8 mouse cellular contexts compared by ENCODE assay signal in the genomic region with DNA sequence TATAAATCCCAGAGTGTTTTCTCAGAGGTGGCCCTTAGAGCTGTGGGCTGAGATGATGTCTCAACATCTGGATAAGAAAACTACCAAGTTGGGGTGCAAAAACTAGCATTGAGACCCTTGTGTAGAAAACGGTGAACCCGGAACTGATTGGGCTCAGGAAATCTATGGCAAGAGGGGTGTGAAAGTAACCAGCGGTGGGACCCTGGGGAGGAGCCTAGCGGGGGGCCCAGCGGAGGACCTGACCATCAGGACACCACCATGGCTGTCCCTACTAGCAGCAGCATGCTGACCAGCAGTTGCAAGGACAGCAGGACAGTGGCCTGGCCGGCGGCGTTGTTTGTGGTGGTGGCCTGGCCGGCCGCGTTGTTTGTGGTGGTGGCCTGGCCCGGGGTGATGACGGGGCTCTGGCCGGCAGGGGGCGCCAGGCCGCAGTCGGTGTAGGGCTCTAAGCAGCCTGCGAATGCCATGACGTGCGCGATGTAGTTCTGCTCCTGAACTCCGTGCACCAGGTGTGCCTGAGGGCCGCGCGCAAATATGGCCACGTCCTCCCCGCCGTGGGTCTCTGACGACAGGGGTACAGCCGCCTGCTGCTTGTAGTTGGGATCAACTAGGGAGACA. TPM values are rescaled to one million over a fixed set of nuclear protein-coding genes. Genes with fewer than 3 reads are reported as not detected.
DNase-seq lines count a peak whose midpoint lies in the region; ATAC-seq and TF ChIP-seq lines count a peak whose summit lies in the region.

No protein-coding gene starts in this region.

- no peaks in the 10 kb centered on the region for H3K27me3 ChIP-seq in thymus, adult 2 months (ENCODE audit: control insufficient read depth, insufficient read depth, low read length)
- no peaks in the 10 kb centered on the region for H3K27me3 ChIP-seq in intestine, postnatal 0 days (replicated peaks; ENCODE audit: control insufficient read depth, insufficient read depth, low read length)
- peaks cover 29% of the 10 kb centered on the region for H3K27me3 ChIP-seq in limb, embryonic 12.5 days
- peaks cover 4% of the 10 kb centered on the region; the same call in 1 of the 2 replicates for H3K27me3 ChIP-seq in midbrain, embryonic 13.5 days
- H3K27me3 ChIP-seq in stomach, embryonic 14.5 days (ENCODE audit: control insufficient read depth, insufficient read depth, low read length) = no peaks in the 10 kb centered on the region

- peak; percentile 45 for DNase-seq in thymus, adult 2 months
- no peak for DNase-seq in thymus, adult 18-20 months
- DNase-seq in embryo, embryonic 11.5 days (ENCODE audit: low read depth, low spot score) = peak; percentile 37
- peak; percentile 89 for DNase-seq in heart, adult 11 months

- H3K9ac ChIP-seq in intestine, postnatal 0 days (ENCODE audit: low read depth, low read length) = no peak overlapping the region
- H3K9ac ChIP-seq in limb, embryonic 12.5 days (replicated peaks) = no peak overlapping the region
- H3K9ac ChIP-seq in midbrain, embryonic 13.5 days (replicated peaks) = no peak overlapping the region
- no peak overlapping the region for H3K9ac ChIP-seq in stomach, embryonic 14.5 days (replicated peaks; ENCODE audit: low read depth, low read length)

- H3K4me3 ChIP-seq in thymus, adult 2 months (ENCODE audit: control insufficient read depth, insufficient read depth, low read length) = no peak overlapping the region
- H3K4me3 ChIP-seq in intestine, postnatal 0 days (ENCODE audit: low read depth, low read length) = no peak overlapping the region
- H3K4me3 ChIP-seq in limb, embryonic 12.5 days (replicated peaks) = peak overlapping the region; percentile 9; the same call in 1 of the 2 replicates
- no peak overlapping the region for H3K4me3 ChIP-seq in midbrain, embryonic 13.5 days (replicated peaks)
- no peak overlapping the region for H3K4me3 ChIP-seq in stomach, embryonic 14.5 days (ENCODE audit: low read depth, low read length)

- H3K4me2 ChIP-seq in intestine, postnatal 0 days (replicated peaks; ENCODE audit: low read depth) = peak overlapping the region; percentile 61
- peak overlapping the region; percentile 40 for H3K4me2 ChIP-seq in limb, embryonic 12.5 days
- peak overlapping the region; percentile 40 for H3K4me2 ChIP-seq in midbrain, embryonic 13.5 days (replicated peaks)
- peak overlapping the region; percentile 14; the same call in 1 of the 2 replicates for H3K4me2 ChIP-seq in stomach, embryonic 14.5 days (replicated peaks; ENCODE audit: low read depth, low read length)

- no peaks in the 10 kb centered on the region for H3K36me3 ChIP-seq in thymus, adult 2 months (ENCODE audit: control insufficient read depth, insufficient read depth, low read length)
- H3K36me3 ChIP-seq in intestine, postnatal 0 days (ENCODE audit: control insufficient read depth, insufficient read depth) = peaks cover 13% of the 10 kb centered on the region
- no peaks in the 10 kb centered on the region for H3K36me3 ChIP-seq in limb, embryonic 12.5 days
- H3K36me3 ChIP-seq in midbrain, embryonic 13.5 days = no peaks in the 10 kb centered on the region
- H3K36me3 ChIP-seq in stomach, embryonic 14.5 days (ENCODE audit: control insufficient read depth, insufficient read depth, low read length) = no peaks in the 10 kb centered on the region

- H3K4me1 ChIP-seq in thymus, adult 2 months (replicated peaks; ENCODE audit: control insufficient read depth, insufficient read depth, low read length) = peaks cover 2% of the 10 kb centered on the region; the same call in 1 of the 2 replicates
- no peaks in the 10 kb centered on the region for H3K4me1 ChIP-seq in intestine, postnatal 0 days (replicated peaks; ENCODE audit: control insufficient read depth, insufficient read depth, low read length)
- H3K4me1 ChIP-seq in limb, embryonic 12.5 days (replicated peaks) = no peaks in the 10 kb centered on the region
- H3K4me1 ChIP-seq in midbrain, embryonic 13.5 days (replicated peaks) = peaks cover 6% of the 10 kb centered on the region
- H3K4me1 ChIP-seq in stomach, embryonic 14.5 days (ENCODE audit: control insufficient read depth, insufficient read depth, low read length) = no peaks in the 10 kb centered on the region

- H3K9me3 ChIP-seq in intestine, postnatal 0 days (ENCODE audit: control insufficient read depth) = no peaks in the 10 kb centered on the region
- no peaks in the 10 kb centered on the region for H3K9me3 ChIP-seq in limb, embryonic 12.5 days
- no peaks in the 10 kb centered on the region for H3K9me3 ChIP-seq in midbrain, embryonic 13.5 days
- H3K9me3 ChIP-seq in stomach, embryonic 14.5 days (ENCODE audit: control insufficient read depth, low read depth, low read length) = no peaks in the 10 kb centered on the region

- H3K27ac ChIP-seq in thymus, adult 2 months (ENCODE audit: control insufficient read depth, insufficient read depth, low read length) = no peak overlapping the region
- H3K27ac ChIP-seq in intestine, postnatal 0 days (ENCODE audit: low read depth, low read length) = no peak overlapping the region
- no peak overlapping the region for H3K27ac ChIP-seq in limb, embryonic 12.5 days
- no peak overlapping the region for H3K27ac ChIP-seq in midbrain, embryonic 13.5 days
- no peak overlapping the region for H3K27ac ChIP-seq in stomach, embryonic 14.5 days (ENCODE audit: low read length)

- no peak for TF ChIP-seq POLR2A in thymus, adult 2 months (IDR thresholded peaks at IDR 0.05; ENCODE audit: control insufficient read depth, extremely low read depth, insufficient read depth, low read length, poor library complexity)

- TF ChIP-seq CTCF in thymus, adult 2 months (IDR thresholded peaks at IDR 0.05; ENCODE audit: borderline replicate concordance, control insufficient read depth, extremely low read depth, insufficient read depth, low read length, poor library complexity) = peak; percentile 87
- TF ChIP-seq CTCF in intestine, postnatal 0 days (IDR thresholded peaks at IDR 0.05; ENCODE audit: low read depth) = peak; percentile 94

- WGBS in thymus, adult 2 months = 21% methylated on average over 30 of the region's 30 CpGs
- WGBS in intestine, postnatal 0 days = 21% methylated on average over 30 of the region's 30 CpGs
- WGBS in limb, embryonic 12.5 days = 13% methylated on average over 30 of the region's 30 CpGs
- 16% methylated on average over 30 of the region's 30 CpGs for WGBS in midbrain, embryonic 13.5 days
- 16% methylated on average over 30 of the region's 30 CpGs for WGBS in stomach, embryonic 14.5 days

- peak; percentile 44 for ATAC-seq in intestine, postnatal 0 days
- ATAC-seq in limb, embryonic 12.5 days (ENCODE audit: insufficient number of reproducible peaks, insufficient read depth, low FRiP score, low TSS enrichment, low read depth) = peak; percentile 69; the same call in 1 of the 2 replicates
- peak; percentile 87 for ATAC-seq in midbrain, embryonic 13.5 days
- ATAC-seq in stomach, embryonic 14.5 days (ENCODE audit: insufficient number of reproducible peaks, insufficient read depth, low FRiP score, low read depth) = peak; percentile 79

RNA-seq across cellular contexts. Expression of a gene that starts 2.9 kb away (rescaled TPM):
- 0.63 and 0.88 TPM in 2 replicates for polyA plus RNA-seq in thymus, adult 2 months (2012; rRNA removed)
- polyA plus RNA-seq in intestine, postnatal 0 days (2015; fragmentation: Nextera tagmentation; extraction: Ambion mirVana) = 1,275 and 1,389 TPM in 2 replicates
- polyA plus RNA-seq in limb, embryonic 12.5 days (2016; fragmentation: Nextera tagmentation; extraction: Ambion mirVana) = not detected in 2 replicates
- polyA plus RNA-seq in midbrain, embryonic 13.5 days (2015; fragmentation: Nextera tagmentation; extraction: Ambion mirVana) = 0.08 TPM in 1 of 2 replicates, not detected in the other
- polyA plus RNA-seq in stomach, embryonic 14.5 days (2014; fragmentation: Nextera tagmentation; extraction: Ambion mirVana) = 0.61 and 1.1 TPM in 2 replicates

RNA-seq across cellular contexts. Expression of a gene that starts 8.7 kb away (rescaled TPM):
- polyA plus RNA-seq in thymus, adult 2 months (2012; rRNA removed) = 0.53 and 0.83 TPM in 2 replicates
- polyA plus RNA-seq in intestine, postnatal 0 days (2015; fragmentation: Nextera tagmentation; extraction: Ambion mirVana) = not detected in 2 replicates
- not detected in 2 replicates for polyA plus RNA-seq in limb, embryonic 12.5 days (2016; fragmentation: Nextera tagmentation; extraction: Ambion mirVana)
- polyA plus RNA-seq in midbrain, embryonic 13.5 days (2015; fragmentation: Nextera tagmentation; extraction: Ambion mirVana) = not detected in 2 replicates
- polyA plus RNA-seq in stomach, embryonic 14.5 days (2014; fragmentation: Nextera tagmentation; extraction: Ambion mirVana) = not detected in 2 replicates

RNA-seq across cellular contexts. Expression of a gene that starts 26.3 kb away (rescaled TPM):
- polyA plus RNA-seq in thymus, adult 2 months (2012; rRNA removed) = 0.62 and 0.64 TPM in 2 replicates
- 2.7 and 3.6 TPM in 2 replicates for polyA plus RNA-seq in intestine, postnatal 0 days (2015; fragmentation: Nextera tagmentation; extraction: Ambion mirVana)
- not detected in 2 replicates for polyA plus RNA-seq in limb, embryonic 12.5 days (2016; fragmentation: Nextera tagmentation; extraction: Ambion mirVana)
- polyA plus RNA-seq in midbrain, embryonic 13.5 days (2015; fragmentation: Nextera tagmentation; extraction: Ambion mirVana) = not detected in 2 replicates
- polyA plus RNA-seq in stomach, embryonic 14.5 days (2014; fragmentation: Nextera tagmentation; extraction: Ambion mirVana) = not detected in 2 replicates

RNA-seq across cellular contexts. Expression of a gene that starts 57.9 kb away (rescaled TPM):
- 1.7 and 2.4 TPM in 2 replicates for polyA plus RNA-seq in thymus, adult 2 months (2012; rRNA removed)
- 0.64 and 0.67 TPM in 2 replicates for polyA plus RNA-seq in intestine, postnatal 0 days (2015; fragmentation: Nextera tagmentation; extraction: Ambion mirVana)
- 0.29 and 0.56 TPM in 2 replicates for polyA plus RNA-seq in limb, embryonic 12.5 days (2016; fragmentation: Nextera tagmentation; extraction: Ambion mirVana)
- polyA plus RNA-seq in midbrain, embryonic 13.5 days (2015; fragmentation: Nextera tagmentation; extraction: Ambion mirVana) = 12.8 and 15.0 TPM in 2 replicates
- polyA plus RNA-seq in stomach, embryonic 14.5 days (2014; fragmentation: Nextera tagmentation; extraction: Ambion mirVana) = 7.5 and 8.4 TPM in 2 replicates

Comparison
In these comparisons a context has a peak if more than half of its experiments do, and no peak if none do; other contexts are left out.
1. DNase-seq: peak in thymus, adult 2 months (single experiment), embryo, embryonic 11.5 days (single experiment) and heart, adult 11 months (single experiment); none in thymus, adult 18-20 months (0 of 2).
2. RNA of a gene that starts 2.9 kb away (polyA plus RNA-seq): 1,275 to 1,389 TPM in intestine, postnatal 0 days; 0.63 to 0.88 TPM in thymus, adult 2 months, 0.61 to 1.1 TPM in stomach, embryonic 14.5 days, 0.08 TPM in midbrain, embryonic 13.5 days and not detected in limb, embryonic 12.5 days; every median in the first group is over 100 times any median in the second.
3. Peak in every context shown above with its lines, with median percentiles within 50 percentile points of each other: ATAC-seq and H3K4me2 ChIP-seq.